ENCODE assay signal across 9 mouse cellular contexts in the genomic region with DNA sequence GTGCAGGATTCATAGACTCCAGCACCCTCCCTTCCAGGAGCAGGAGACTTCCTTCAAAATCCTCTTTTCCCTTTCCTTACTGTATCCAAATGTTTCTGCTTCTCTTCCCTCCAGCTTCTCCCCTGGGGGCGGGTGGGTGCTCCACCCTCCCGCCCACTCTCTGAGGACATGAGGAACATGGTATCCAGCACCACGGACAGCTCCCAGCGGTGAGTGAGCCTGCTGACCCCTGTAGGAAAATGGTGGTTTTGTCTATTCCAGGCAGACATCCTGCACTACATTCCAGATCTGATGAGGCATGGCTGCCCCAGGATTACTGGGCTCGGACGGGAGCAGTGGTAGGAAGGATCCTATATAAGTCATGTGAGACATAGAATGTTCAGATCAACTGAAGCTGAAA. TPM values are rescaled to one million over a fixed set of nuclear protein-coding genes. Genes with fewer than 3 reads are reported as not detected.
DNase-seq lines count a peak whose midpoint lies in the region; ATAC-seq lines count a peak whose summit lies in the region.
"Had no signal": no experiment of that assay in that cellular context is flagged by ENCODE, and none has a peak within 500 bp of the region (broad histone marks: within the 10 kb centered on the region; RNA-seq: fewer than 3 reads in every experiment).

No protein-coding gene starts in this region.

- H3K4me3 ChIP-seq in embryonic facial prominence, embryonic 11.5 days (ENCODE audit: low read depth, low read length): no peak overlapping the region
- H3K4me3 ChIP-seq in hindbrain, embryonic 13.5 days: peak overlapping the region; percentile 75
- no peak overlapping the region for H3K4me3 ChIP-seq in liver, embryonic 13.5 days (replicated peaks)
- H3K4me3 ChIP-seq in neural tube, embryonic 11.5 days (ENCODE audit: low read depth, low read length): no peak overlapping the region
- H3K4me3 ChIP-seq: embryonic facial prominence, embryonic 15.5 days had no signal

- no peaks in the 10 kb centered on the region for H3K9me3 ChIP-seq in embryonic facial prominence, embryonic 11.5 days (replicated peaks; ENCODE audit: control insufficient read depth, low read length)
- no peaks in the 10 kb centered on the region for H3K9me3 ChIP-seq in hindbrain, embryonic 13.5 days
- no peaks in the 10 kb centered on the region for H3K9me3 ChIP-seq in liver, embryonic 13.5 days (replicated peaks)
- H3K9me3 ChIP-seq in neural tube, embryonic 11.5 days (ENCODE audit: control insufficient read depth, low read length): no peaks in the 10 kb centered on the region
- H3K9me3 ChIP-seq: embryonic facial prominence, embryonic 15.5 days had no signal

- ATAC-seq in embryonic facial prominence, embryonic 11.5 days (replicated peaks; ENCODE audit: insufficient number of reproducible peaks, low FRiP score, low TSS enrichment, low read depth): no peak
- ATAC-seq in hindbrain, embryonic 13.5 days (ENCODE audit: low FRiP score): no peak
- ATAC-seq in liver, embryonic 13.5 days (ENCODE audit: low read depth): no peak
- ATAC-seq in neural tube, embryonic 11.5 days (ENCODE audit: insufficient read depth, low FRiP score, low TSS enrichment): no peak

- H3K36me3 ChIP-seq in embryonic facial prominence, embryonic 11.5 days (replicated peaks; ENCODE audit: control insufficient read depth, insufficient read depth, low read depth, low read length): no peaks in the 10 kb centered on the region
- peaks cover 47% of the 10 kb centered on the region for H3K36me3 ChIP-seq in hindbrain, embryonic 13.5 days
- H3K36me3 ChIP-seq in liver, embryonic 13.5 days: no peaks in the 10 kb centered on the region
- H3K36me3 ChIP-seq in neural tube, embryonic 11.5 days (ENCODE audit: control insufficient read depth, insufficient read depth, low read length): 0 out of 2 replicates have a peak, but pooled peaks cover 2% of the 10 kb centered on the region
- H3K36me3 ChIP-seq: embryonic facial prominence, embryonic 15.5 days had no signal

- 2% methylated on average over 6 of the region's 6 CpGs for WGBS in embryonic facial prominence, embryonic 11.5 days
- 0% methylated on average over 6 of the region's 6 CpGs for WGBS in hindbrain, embryonic 13.5 days
- WGBS in liver, embryonic 13.5 days (ENCODE audit: insufficient replicate concordance): 2% methylated on average over 6 of the region's 6 CpGs
- WGBS in neural tube, embryonic 11.5 days: 1% methylated on average over 6 of the region's 6 CpGs

- H3K9ac ChIP-seq in embryonic facial prominence, embryonic 11.5 days (replicated peaks; ENCODE audit: low read length): no peak overlapping the region
- H3K9ac ChIP-seq in hindbrain, embryonic 13.5 days: peak overlapping the region; percentile 80
- no peak overlapping the region for H3K9ac ChIP-seq in liver, embryonic 13.5 days
- 0 out of 2 replicates have a peak overlapping the region, but pooled peaks have one; percentile 14 for H3K9ac ChIP-seq in neural tube, embryonic 11.5 days (ENCODE audit: low read length)
- H3K9ac ChIP-seq: embryonic facial prominence, embryonic 15.5 days had no signal

- peak; percentile 94 for DNase-seq in 3T3-L1 (ENCODE audit: low read depth, low spot score)
- peak; percentile 92 for DNase-seq in Muller cell, postnatal 12 days (ENCODE audit: inconsistent ontology term)
- DNase-seq in embryonic facial prominence, embryonic 11.5 days (ENCODE audit: low spot score): peak; percentile 90
- peak; percentile 36 for DNase-seq in liver, embryonic 13.5 days
- DNase-seq in neural tube, embryonic 11.5 days (ENCODE audit: low spot score): peak; percentile 75
- peak; percentile 62 to 80 for DNase-seq in urinary bladder, postnatal 4 days (ENCODE audit: low spot score in 2 of 2)
- DNase-seq in frontal cortex, adult 2 months (ENCODE audit: extremely low spot score in 1 of 2, low spot score in 1 of 2): no peak

- no peak overlapping the region for H3K4me2 ChIP-seq in embryonic facial prominence, embryonic 11.5 days (ENCODE audit: low read depth, low read length)
- peak overlapping the region; percentile 86 for H3K4me2 ChIP-seq in hindbrain, embryonic 13.5 days
- H3K4me2 ChIP-seq in liver, embryonic 13.5 days: no peak overlapping the region
- peak overlapping the region; percentile 7; the same call in 1 of the 2 replicates for H3K4me2 ChIP-seq in neural tube, embryonic 11.5 days (ENCODE audit: low read depth)
- H3K4me2 ChIP-seq: embryonic facial prominence, embryonic 15.5 days had no signal

- no peaks in the 10 kb centered on the region for H3K4me1 ChIP-seq in embryonic facial prominence, embryonic 11.5 days (ENCODE audit: control insufficient read depth, insufficient read depth, low read length)
- H3K4me1 ChIP-seq in hindbrain, embryonic 13.5 days (replicated peaks): peaks cover 92% of the 10 kb centered on the region
- peaks cover 3% of the 10 kb centered on the region for H3K4me1 ChIP-seq in liver, embryonic 13.5 days (replicated peaks)
- peaks cover 31% of the 10 kb centered on the region for H3K4me1 ChIP-seq in neural tube, embryonic 11.5 days (ENCODE audit: control insufficient read depth, insufficient read depth, low read length)

- H3K27ac ChIP-seq in embryonic facial prominence, embryonic 11.5 days (replicated peaks; ENCODE audit: low read depth, low read length): no peak overlapping the region
- peak overlapping the region; percentile 99 for H3K27ac ChIP-seq in hindbrain, embryonic 13.5 days
- H3K27ac ChIP-seq in liver, embryonic 13.5 days: no peak overlapping the region
- H3K27ac ChIP-seq in neural tube, embryonic 11.5 days (ENCODE audit: low read depth, low read length): peak overlapping the region; percentile 92
- H3K27ac ChIP-seq: embryonic facial prominence, embryonic 15.5 days had no signal

- peaks cover 41% of the 10 kb centered on the region for H3K27me3 ChIP-seq in embryonic facial prominence, embryonic 11.5 days (ENCODE audit: control insufficient read depth, insufficient read depth, low read length)
- peaks cover 31% of the 10 kb centered on the region for H3K27me3 ChIP-seq in hindbrain, embryonic 13.5 days
- H3K27me3 ChIP-seq in liver, embryonic 13.5 days: peaks cover 93% of the 10 kb centered on the region
- H3K27me3 ChIP-seq in neural tube, embryonic 11.5 days (ENCODE audit: control insufficient read depth, insufficient read depth, low read length): peaks cover 47% of the 10 kb centered on the region

RNA-seq across cellular contexts. Expression of a gene that starts 33.7 kb away (rescaled TPM):
- polyA plus RNA-seq in embryonic facial prominence, embryonic 11.5 days (2014; fragmentation: Nextera tagmentation; extraction: Ambion mirVana): 0.25 and 0.26 TPM in 2 replicates
- 0.22 and 0.32 TPM in 2 replicates for polyA plus RNA-seq in hindbrain, embryonic 13.5 days (2015; fragmentation: Nextera tagmentation; extraction: Ambion mirVana)
- 14.7 and 15.4 TPM in 2 replicates for polyA plus RNA-seq in liver, embryonic 13.5 days (2015; fragmentation: Nextera tagmentation; extraction: Ambion mirVana)
- polyA plus RNA-seq in neural tube, embryonic 11.5 days (2014; fragmentation: Nextera tagmentation; extraction: Ambion mirVana): 0.27 and 1.2 TPM in 2 replicates
- polyA plus RNA-seq in frontal cortex, adult 2 months (2012; rRNA removed): not detected in 2 replicates

Comparison
In these comparisons a context has a peak if more than half of its experiments do, and no peak if none do; other contexts are left out.
1. DNase-seq: peak in 3T3-L1 (single experiment), Muller cell, postnatal 12 days (single experiment), embryonic facial prominence, embryonic 11.5 days (single experiment), liver, embryonic 13.5 days (single experiment), neural tube, embryonic 11.5 days (single experiment) and urinary bladder, postnatal 4 days (2 of 2); none in frontal cortex, adult 2 months (0 of 2).
2. H3K27ac ChIP-seq: peak in hindbrain, embryonic 13.5 days (single experiment) and neural tube, embryonic 11.5 days (single experiment); none in embryonic facial prominence, embryonic 11.5 days (single experiment) and liver, embryonic 13.5 days (single experiment).
3. H3K4me2 ChIP-seq: peak in hindbrain, embryonic 13.5 days (single experiment) and neural tube, embryonic 11.5 days (single experiment); none in embryonic facial prominence, embryonic 11.5 days (single experiment) and liver, embryonic 13.5 days (single experiment).
4. H3K9ac ChIP-seq: peak in hindbrain, embryonic 13.5 days (single experiment) and neural tube, embryonic 11.5 days (single experiment); none in embryonic facial prominence, embryonic 11.5 days (single experiment) and liver, embryonic 13.5 days (single experiment).